Mouse (Mus musculus): ENCODE results near the gene Tmem41b. TPM values are rescaled to one million over a fixed set of nuclear protein-coding genes. Genes with fewer than 3 reads are reported as not detected.

Tmem41b gene
- polyA plus RNA-seq, 1 experiment from 2014 or later = 79.5 TPM

GRCm38 (mm10) chr7:109975966-109976715, 10.6 kb downstream of the Tmem41b start:
- Histone ChIP-seq H3K4me2 (no peak overlapping the region), H3K4me3 (replicated peaks) (no peak overlapping the region), H3K9me3 (no peaks in the 10 kb centered on the region), H3K9ac (replicated peaks) (no peak overlapping the region), H3K4me1 (replicated peaks) (peaks cover 5% of the 10 kb centered on the region; the same call in 1 of the 2 replicates), H3K36me3 (peaks cover 60% of the 10 kb centered on the region), H3K27ac (no peak overlapping the region), H3K27me3 (no peaks in the 10 kb centered on the region)
- WGBS = 93% methylated on average over 6 of the region's 6 CpGs
- no peak for ATAC-seq (ENCODE audit: insufficient number of reproducible peaks, insufficient read depth, low FRiP score, low TSS enrichment, low read depth)

- Histone ChIP-seq H3K4me1 (replicated peaks) (peaks cover 23% of the 10 kb centered on the region; the same call in 1 of the 2 replicates), H3K9ac (replicated peaks) (no peak overlapping the region), H3K9me3 (peaks cover 4% of the 10 kb centered on the region; the same call in 1 of the 2 replicates), H3K4me3 (replicated peaks) (no peak overlapping the region), H3K36me3 (peaks cover 6% of the 10 kb centered on the region), H3K27ac (peak overlapping the region; percentile 62), H3K27me3 (no peaks in the 10 kb centered on the region), H3K4me2 (no peak overlapping the region)
- ATAC-seq (ENCODE audit: insufficient number of reproducible peaks, insufficient read depth, low FRiP score, low TSS enrichment, low read depth) = no peak
These were observed 17.2 kb downstream of the Tmem41b start for GRCm38 (mm10) chr7:109969542-109969941.

- Histone ChIP-seq H3K27me3 (no peaks in the 10 kb centered on the region), H3K36me3 (peaks cover 6% of the 10 kb centered on the region), H3K4me2 (no peak overlapping the region), H3K9ac (replicated peaks) (no peak overlapping the region), H3K9me3 (peaks cover 4% of the 10 kb centered on the region; the same call in 1 of the 2 replicates), H3K27ac (peak overlapping the region; percentile 62), H3K4me3 (replicated peaks) (no peak overlapping the region), H3K4me1 (replicated peaks) (peaks cover 23% of the 10 kb centered on the region; the same call in 1 of the 2 replicates)
- ATAC-seq (ENCODE audit: insufficient number of reproducible peaks, insufficient read depth, low FRiP score, low TSS enrichment, low read depth) = peak; percentile 65
- WGBS = 18% methylated on average over 2 of the region's 2 CpGs
These were observed 17.7 kb downstream of the Tmem41b start for GRCm38 (mm10) chr7:109968924-109969450.

GRCm38 (mm10) chr7:109967805-109968579, 18.7 kb downstream of the Tmem41b start:
- Histone ChIP-seq H3K36me3 (peaks cover 5% of the 10 kb centered on the region), H3K9ac (replicated peaks) (no peak overlapping the region), H3K27ac (no peak overlapping the region), H3K27me3 (no peaks in the 10 kb centered on the region), H3K4me1 (replicated peaks) (peaks cover 23% of the 10 kb centered on the region; the same call in 1 of the 2 replicates), H3K4me2 (no peak overlapping the region), H3K4me3 (replicated peaks) (no peak overlapping the region), H3K9me3 (peaks cover 4% of the 10 kb centered on the region; the same call in 1 of the 2 replicates)
- WGBS = 83% methylated on average over 11 of the region's 11 CpGs
- no peak for ATAC-seq (ENCODE audit: insufficient number of reproducible peaks, insufficient read depth, low FRiP score, low TSS enrichment, low read depth)

GRCm38 (mm10) chr7:109965658-109966057, 21.1 kb downstream of the Tmem41b start:
- no peaks in the 10 kb centered on the region for H3K36me3 ChIP-seq
- H3K27me3 ChIP-seq = no peaks in the 10 kb centered on the region
- no peak for ATAC-seq (ENCODE audit: insufficient number of reproducible peaks, insufficient read depth, low FRiP score, low TSS enrichment, low read depth)
- H3K4me3 ChIP-seq (replicated peaks) = no peak overlapping the region
- no peak overlapping the region for H3K4me2 ChIP-seq
- peaks cover 4% of the 10 kb centered on the region; the same call in 1 of the 2 replicates for H3K9me3 ChIP-seq
- H3K27ac ChIP-seq = no peak overlapping the region
- H3K4me1 ChIP-seq (replicated peaks) = peaks cover 25% of the 10 kb centered on the region
- H3K9ac ChIP-seq (replicated peaks) = no peak overlapping the region

GRCm38 (mm10) chr7:109963707-109964106, 23.0 kb downstream of the Tmem41b start:
- Histone ChIP-seq H3K4me2 (no peak overlapping the region), H3K27me3 (no peaks in the 10 kb centered on the region), H3K9me3 (peaks cover 4% of the 10 kb centered on the region; the same call in 1 of the 2 replicates), H3K4me1 (replicated peaks) (peaks cover 23% of the 10 kb centered on the region), H3K9ac (replicated peaks) (no peak overlapping the region), H3K27ac (no peak overlapping the region), H3K4me3 (replicated peaks) (no peak overlapping the region), H3K36me3 (no peaks in the 10 kb centered on the region)
- ATAC-seq (ENCODE audit: insufficient number of reproducible peaks, insufficient read depth, low FRiP score, low TSS enrichment, low read depth) = no peak
- WGBS = 91% methylated on average over 4 of the region's 4 CpGs

GRCm38 (mm10) chr7:109962596-109962995, 24.1 kb downstream of the Tmem41b start:
- H3K9me3 ChIP-seq = peaks cover 4% of the 10 kb centered on the region; the same call in 1 of the 2 replicates
- H3K4me1 ChIP-seq (replicated peaks) = peaks cover 28% of the 10 kb centered on the region
- no peak overlapping the region for H3K9ac ChIP-seq (replicated peaks)
- H3K36me3 ChIP-seq = no peaks in the 10 kb centered on the region
- no peak overlapping the region for H3K4me2 ChIP-seq
- H3K27ac ChIP-seq = 0 out of 2 replicates have a peak overlapping the region, but pooled peaks have one; percentile 20
- ATAC-seq (ENCODE audit: insufficient number of reproducible peaks, insufficient read depth, low FRiP score, low TSS enrichment, low read depth) = no peak
- H3K27me3 ChIP-seq = no peaks in the 10 kb centered on the region
- H3K4me3 ChIP-seq (replicated peaks) = no peak overlapping the region
- 67% methylated on average over 4 of the region's 4 CpGs for WGBS

GRCm38 (mm10) chr7:109961570-109961969, 25.2 kb downstream of the Tmem41b start:
- 90% methylated on average over 2 of the region's 2 CpGs for WGBS
- ATAC-seq (ENCODE audit: insufficient number of reproducible peaks, insufficient read depth, low FRiP score, low TSS enrichment, low read depth) = no peak
- no peaks in the 10 kb centered on the region for H3K36me3 ChIP-seq
- H3K4me3 ChIP-seq (replicated peaks) = no peak overlapping the region
- no peak overlapping the region for H3K9ac ChIP-seq (replicated peaks)
- no peak overlapping the region for H3K4me2 ChIP-seq
- H3K9me3 ChIP-seq = peaks cover 4% of the 10 kb centered on the region; the same call in 1 of the 2 replicates
- peaks cover 34% of the 10 kb centered on the region for H3K4me1 ChIP-seq (replicated peaks)
- H3K27ac ChIP-seq = no peak overlapping the region
- no peaks in the 10 kb centered on the region for H3K27me3 ChIP-seq

- ATAC-seq (ENCODE audit: insufficient number of reproducible peaks, insufficient read depth, low FRiP score, low TSS enrichment, low read depth) = peak; percentile 61; the same call in 1 of the 2 replicates
These were observed 26.0 kb downstream of the Tmem41b start for GRCm38 (mm10) chr7:109960613-109961154.

GRCm38 (mm10) chr7:109959716-109960612, 26.8 kb downstream of the Tmem41b start, which contains the start of gene Dennd5a:
TSS of gene Dennd5a (minus strand) at chr7:109960470.
- peaks cover 35% of the 10 kb centered on the region for H3K4me1 ChIP-seq (replicated peaks)
- WGBS = under 1% methylated on average over 103 of the region's 107 CpGs

More at GRCm38 (mm10) chr7:109960613-109961154, 26.0 kb downstream of the Tmem41b start:
- no peaks in the 10 kb centered on the region for H3K36me3 ChIP-seq
- no peaks in the 10 kb centered on the region for H3K27me3 ChIP-seq
- H3K9ac ChIP-seq (replicated peaks) = peak overlapping the region; percentile 95
- peak overlapping the region; percentile 87 for H3K4me2 ChIP-seq
- peaks cover 34% of the 10 kb centered on the region for H3K4me1 ChIP-seq (replicated peaks)
- H3K27ac ChIP-seq = peak overlapping the region; percentile 93
- H3K4me3 ChIP-seq (replicated peaks) = peak overlapping the region; percentile 87
- peaks cover 3% of the 10 kb centered on the region; the same call in 1 of the 2 replicates for H3K9me3 ChIP-seq
- WGBS = 11% methylated on average over 13 of the region's 13 CpGs

More at GRCm38 (mm10) chr7:109959716-109960612, 26.8 kb downstream of the Tmem41b start, which contains the start of gene Dennd5a:
- Histone ChIP-seq H3K4me2 (peak within 1 kb of the TSS; percentile 87), H3K9ac (replicated peaks) (peak within 1 kb of the TSS; percentile 95), H3K27me3 (no peaks in the 10 kb centered on the region), H3K9me3 (no peaks in the 10 kb centered on the region), H3K4me3 (replicated peaks) (peak within 1 kb of the TSS; percentile 87), H3K27ac (peak within 1 kb of the TSS; percentile 93), H3K36me3 (no peaks in the 10 kb centered on the region)
- peak; percentile 92 for ATAC-seq (ENCODE audit: insufficient number of reproducible peaks, insufficient read depth, low FRiP score, low TSS enrichment, low read depth)
